Mouse (Mus musculus) skeletal muscle tissue, postnatal 0 days (tissue): ENCODE measurements around the gene Fem1a. TPM values are rescaled to one million over a fixed set of nuclear protein-coding genes. Genes with fewer than 3 reads are reported as not detected.

Experiments used
- microRNA counts: library from miRNA; unstranded; fragments of <30 nt; microRNA quantifications from one replicate; lab custom pipeline; 2015
- microRNA-seq, 2 experiments: library from miRNA; unstranded; fragments of <30 nt; microRNA quantifications; one replicate each; pipeline ENCODE4; 2016
- polyA plus RNA-seq: library from polyadenylated mRNA; unstranded; fragments of >200 nt; fragmentation: Nextera tagmentation; extraction: Ambion mirVana; gene quantifications from 2 replicates; pipeline ENCODE4 v1.2.1, GENCODE M21; 2015

Gene Fem1a
- polyA plus RNA-seq = 62.2 and 73.4 TPM in 2 replicates

DNA sequence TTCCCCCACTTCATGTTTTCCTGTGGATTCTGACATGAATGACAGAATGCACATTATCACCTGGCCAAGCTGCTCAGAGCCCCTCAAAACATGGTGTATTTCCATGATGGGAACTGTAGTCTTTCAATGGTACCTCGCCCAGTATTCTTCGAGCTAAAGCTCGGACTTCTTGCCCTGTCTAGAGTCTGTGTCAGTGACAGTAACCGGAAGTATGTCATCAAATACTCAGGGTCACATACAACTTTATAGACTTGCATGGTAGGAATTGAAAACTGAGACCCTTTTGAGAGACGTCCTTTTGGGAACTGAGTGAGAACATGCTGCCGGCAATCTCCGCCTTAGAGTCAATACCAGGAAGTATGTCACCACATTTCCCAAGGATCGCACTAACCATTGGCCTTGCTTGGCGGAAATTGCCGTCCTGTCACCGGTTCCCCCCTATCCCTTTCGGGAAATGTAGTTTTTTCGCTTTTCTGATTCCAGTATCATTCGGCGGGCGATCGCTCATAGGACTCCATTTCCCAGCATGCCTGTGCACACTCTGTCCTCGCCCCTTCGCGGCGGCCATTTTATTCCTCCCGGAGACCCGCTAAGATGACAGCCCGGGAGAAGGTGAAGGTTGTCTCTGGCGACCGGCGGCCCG is at the start of gene Fem1a:
Gene Fem1a (plus strand): TSS at position 572 of the 643 bp plus-strand sequence.

DNA sequence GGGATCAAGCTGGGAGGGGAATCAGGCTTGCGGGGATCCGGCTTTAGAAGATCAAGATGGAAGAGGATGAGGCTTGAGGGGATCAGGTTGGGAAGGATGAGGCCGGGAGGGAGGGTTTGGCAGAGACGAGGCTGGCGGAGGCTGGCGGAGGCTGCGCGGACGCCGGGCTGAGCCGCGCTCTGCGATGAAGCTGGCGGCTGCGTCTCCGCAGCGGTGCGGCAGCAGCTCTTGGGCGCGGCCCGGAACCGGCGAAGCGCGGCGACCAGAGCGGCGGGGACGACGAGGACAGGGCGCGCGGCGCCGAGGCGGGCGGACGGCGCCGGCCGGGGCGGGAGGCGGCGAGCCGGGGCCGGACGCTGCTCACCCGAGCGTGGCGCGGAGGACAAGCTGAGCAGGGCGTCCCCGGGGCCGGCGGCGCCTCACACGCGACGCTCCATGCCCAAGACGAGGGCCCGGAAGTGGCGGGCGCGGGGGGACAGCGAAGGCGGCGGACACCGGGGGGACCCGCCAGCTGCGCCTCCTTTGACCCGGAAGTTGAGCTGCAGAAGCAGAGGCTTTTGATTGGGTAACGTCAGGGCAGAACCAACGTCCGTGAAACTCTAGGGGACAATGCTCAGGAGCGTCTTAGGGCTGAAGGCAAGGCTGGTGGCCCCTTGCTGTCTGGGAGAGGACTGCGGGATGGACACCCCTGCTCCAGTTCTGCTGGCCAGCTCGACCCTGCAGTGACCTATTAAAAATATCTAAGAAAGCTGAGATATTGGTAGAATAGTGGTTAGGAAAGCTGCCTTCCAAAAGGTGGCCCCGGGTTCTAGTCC is 38.0 kb upstream of the Fem1a start, which contains the start of gene Dpp9:
Gene Dpp9 (minus strand): TSS at position 529 of the 815 bp plus-strand sequence.

DNA sequence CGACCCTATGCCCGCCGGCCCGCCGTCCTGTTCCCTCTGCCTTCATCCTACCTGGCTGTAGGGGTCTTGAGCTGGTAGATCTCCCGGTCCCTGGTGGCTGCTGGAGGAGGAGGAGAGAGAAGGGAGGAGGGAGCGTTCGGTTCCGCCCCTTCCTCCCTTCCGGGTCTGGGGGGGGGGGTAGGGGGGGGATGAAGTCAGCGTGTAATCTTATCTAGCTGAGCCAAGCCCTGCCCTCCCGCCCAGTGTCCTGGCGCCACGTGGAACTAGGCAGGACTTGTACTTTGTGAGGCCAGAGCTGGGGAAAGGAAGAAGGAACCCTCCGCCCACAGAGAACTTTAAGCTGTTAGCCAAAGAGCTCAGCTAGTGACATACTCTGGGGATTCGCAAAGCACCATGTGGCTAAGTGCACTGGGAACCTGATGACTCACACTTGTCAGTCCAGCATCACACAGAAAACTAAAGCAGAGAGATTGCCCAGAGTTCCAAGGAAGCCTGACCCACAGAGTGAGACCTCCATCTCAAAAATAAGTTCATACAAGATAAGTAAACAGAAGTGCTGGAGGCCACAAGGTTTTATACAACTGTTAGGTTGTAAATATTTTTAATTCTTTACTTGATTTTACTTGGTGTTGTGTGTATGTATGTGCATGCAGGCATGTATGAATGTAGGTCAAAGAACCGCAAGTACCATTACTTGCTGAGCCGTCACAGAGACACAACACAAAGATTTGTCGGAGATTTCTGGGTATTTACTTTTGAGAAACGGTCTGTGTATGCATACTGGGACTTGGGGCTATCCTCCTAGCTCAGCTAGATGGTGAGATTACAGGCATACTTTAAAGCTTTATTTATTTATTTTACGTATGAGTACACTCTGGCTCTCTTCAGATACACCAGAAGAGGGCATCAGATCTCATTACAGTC is 20.3 kb downstream of the Fem1a start, which contains the start of gene Ticam1:
Gene Ticam1 (minus strand): TSS at position 144 of the 924 bp plus-strand sequence.

DNA sequence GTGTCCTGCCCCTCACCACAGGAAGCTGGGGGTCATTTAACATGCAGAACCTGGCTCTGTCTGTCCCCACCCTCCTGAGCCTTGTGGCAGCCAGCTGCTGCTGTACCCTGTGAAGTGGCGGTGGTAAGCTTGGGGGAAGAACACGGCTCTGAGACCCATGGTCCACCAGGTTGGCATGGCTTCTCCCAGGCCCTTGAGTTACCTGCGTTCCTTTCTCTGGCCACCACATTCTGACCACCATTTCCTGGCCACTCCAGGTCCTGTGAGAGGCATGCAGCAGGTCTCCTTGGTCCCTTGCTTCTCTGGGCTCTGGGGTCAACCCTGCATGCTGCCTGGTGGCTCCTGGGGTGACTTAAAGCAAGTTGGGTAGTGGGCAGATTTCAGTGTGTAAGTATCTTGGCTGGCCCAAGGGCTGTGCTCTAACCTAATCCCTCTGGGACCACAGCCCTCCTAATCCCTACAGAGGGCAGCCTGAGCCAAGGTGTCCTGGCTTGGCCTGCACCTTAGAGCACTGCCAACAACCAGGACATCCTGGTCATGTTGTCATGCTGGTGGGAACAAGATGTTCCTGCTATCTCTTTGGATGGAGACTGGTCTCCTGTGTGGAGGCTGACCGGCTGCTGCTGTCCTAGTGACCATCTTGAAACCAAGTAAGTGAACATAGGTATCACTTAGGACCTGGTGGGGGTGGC is 36.1 kb downstream of the Fem1a start, which contains the start of gene Plin3:
Gene Plin3 (minus strand): TSS at position 343 of the 692 bp plus-strand sequence.

DNA sequence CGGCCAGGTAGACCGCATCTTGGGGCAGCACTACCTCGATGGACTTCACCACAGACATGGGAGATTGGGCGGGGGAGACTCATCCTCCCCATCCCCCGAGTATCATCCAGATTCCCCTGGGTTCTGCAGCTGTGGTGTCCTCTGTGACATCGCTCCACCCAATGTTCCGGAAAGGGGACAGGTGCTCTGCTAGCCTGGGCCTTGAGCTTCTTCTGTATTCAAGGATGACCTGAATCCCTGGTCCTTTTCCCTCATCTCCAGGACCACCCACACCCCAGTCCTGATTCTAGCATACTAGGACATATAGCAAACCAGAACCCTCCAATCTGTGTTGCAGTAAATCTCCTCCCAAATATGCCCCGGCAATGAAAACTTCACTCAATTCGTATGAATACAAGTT is 43.6 kb downstream of the Fem1a start, which contains the start of gene Arrdc5:
Gene Arrdc5 (minus strand): TSS at position 101 of the 400 bp plus-strand sequence.

DNA sequence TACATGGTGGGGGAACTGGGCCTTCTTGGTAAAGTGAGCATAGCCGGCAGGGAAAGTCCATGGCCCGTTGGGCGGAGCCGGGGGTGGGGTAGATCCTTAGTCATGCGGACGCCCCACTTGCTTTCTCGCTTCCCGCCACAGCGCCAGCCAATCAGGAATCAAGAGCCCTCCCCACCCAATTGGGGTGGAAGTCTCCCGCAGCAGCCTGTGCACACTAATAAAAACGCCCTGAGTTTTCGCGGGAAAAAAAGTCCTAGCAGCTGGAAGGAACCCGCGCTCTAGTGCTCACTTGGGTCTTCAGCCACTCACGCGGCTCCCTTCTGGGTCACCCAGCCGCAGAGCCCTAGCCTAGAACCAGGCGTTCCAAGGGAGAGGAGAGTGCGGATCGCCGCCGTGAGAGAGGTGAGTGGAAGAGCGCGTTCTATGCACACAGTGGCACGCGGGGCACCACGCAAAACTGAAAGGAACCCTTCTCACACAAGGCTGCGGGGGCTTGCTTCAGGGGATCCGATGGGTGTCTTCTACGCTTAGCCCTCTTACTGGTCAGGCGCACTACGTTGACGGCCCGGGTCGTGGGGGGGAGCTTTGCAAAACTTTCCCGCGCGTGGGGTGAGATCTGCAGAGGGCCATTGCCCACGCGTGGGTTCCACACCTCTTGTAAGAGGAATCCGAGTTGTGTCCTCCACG is 46.7 kb downstream of the Fem1a start, which contains the start of gene Uhrf1:
Gene Uhrf1 (plus strand): TSS at position 162 of the 687 bp plus-strand sequence.

MicroRNAs within 50 kb of the gene (microRNA counts, 519-probe panel; counts per million panel counts)
- microRNA mmu-miR-7b (lab: Ali Mortazavi, UCI) = 296 counts per million, percentile 58 among the panel's probes with 10 or more counts

Small RNAs within 50 kb of the gene (microRNA-seq; reads per million reads assigned to microRNA genes)
- gene Mir7b = 2.3 to 4.3 reads per million in 2 experiments

Other genes starting within 250 kb of the Fem1a start
- 66.6 and 83.7 TPM in 2 replicates for gene Sh3gl1, start 220.2 kb upstream of the Fem1a start, polyA plus RNA-seq
- gene Chaf1a, start 216.4 kb upstream of the Fem1a start, polyA plus RNA-seq = 3.2 and 3.8 TPM in 2 replicates
- gene Ubxn6, start 181.8 kb upstream of the Fem1a start, polyA plus RNA-seq = 40.5 and 49.7 TPM in 2 replicates
- 55.9 and 57.9 TPM in 2 replicates for gene Hdgfl2, start 177.2 kb upstream of the Fem1a start, polyA plus RNA-seq
- 18.2 and 19.4 TPM in 2 replicates for gene Plin4, start 147.0 kb upstream of the Fem1a start, polyA plus RNA-seq
- 74.6 and 107 TPM in 2 replicates for gene Plin5, start 139.2 kb upstream of the Fem1a start, polyA plus RNA-seq
- 18.9 and 26.6 TPM in 2 replicates for gene Lrg1, start 134.8 kb upstream of the Fem1a start, polyA plus RNA-seq
- 3.8 and 5.9 TPM in 2 replicates for gene Sema6b, start 116.5 kb upstream of the Fem1a start, polyA plus RNA-seq
- 4.4 and 5.3 TPM in 2 replicates for gene Tnfaip8l1, start 94.3 kb upstream of the Fem1a start, polyA plus RNA-seq
- 48.0 and 53.9 TPM in 2 replicates for gene Mydgf, start 72.9 kb upstream of the Fem1a start, polyA plus RNA-seq
- 15.8 and 16.8 TPM in 2 replicates for gene Dpp9, start 37.9 kb upstream of the Fem1a start, polyA plus RNA-seq
- 2.5 TPM in 2 replicates for gene Ticam1, start 20.0 kb downstream of the Fem1a start, polyA plus RNA-seq
- gene Plin3, start 36.1 kb downstream of the Fem1a start, polyA plus RNA-seq = 51.4 and 59.0 TPM in 2 replicates
- gene Arrdc5, start 43.5 kb downstream of the Fem1a start, polyA plus RNA-seq = 0.14 TPM in 1 of 2 replicates, not detected in the other
- 12.9 and 16.1 TPM in 2 replicates for gene Uhrf1, start 46.5 kb downstream of the Fem1a start, polyA plus RNA-seq
- 11.6 and 12.8 TPM in 2 replicates for gene Kdm4b, start 69.3 kb downstream of the Fem1a start, polyA plus RNA-seq
- gene Ptprs, start 219.7 kb downstream of the Fem1a start, polyA plus RNA-seq = 17.7 and 21.6 TPM in 2 replicates